Mouse (Mus musculus) limb, embryonic 12.5 days (tissue): ENCODE data around the gene Dot1l. TPM values are rescaled to one million over a fixed set of nuclear protein-coding genes. Genes with fewer than 3 reads are reported as not detected.
"Not testable (repeated sequence)": the region's sequence is repeated elsewhere in the genome, so short reads cannot be mapped to it uniquely, and the experiment has no call there.

Source experiments
- ATAC-seq: fragments of 200-750 bp; cut with Nextera tagmentation; 2 replicates; pipeline ENCODE4 v1.8.0; 2017; ENCODE audit warnings: low read depth, moderate TSS enrichment; ENCODE audit not compliant: insufficient number of reproducible peaks, insufficient read depth, low FRiP score, low TSS enrichment
- H3K27ac ChIP-seq: fragments of 300-500 bp; sonication (generic); 2 replicates; pipeline ENCODE4 v1.5.1; 2016; ENCODE audit warnings: mild to moderate bottlenecking, moderate library complexity
- H3K27me3 ChIP-seq: fragments of 300-500 bp; sonication (generic); 2 replicates; pipeline ENCODE4 v1.6.1; 2016; ENCODE audit warnings: mild to moderate bottlenecking, moderate library complexity
- H3K36me3 ChIP-seq: fragments of 300-500 bp; sonication (generic); 2 replicates; pipeline ENCODE4 v1.6.1; 2016; ENCODE audit warnings: mild to moderate bottlenecking, moderate library complexity
- H3K4me1 ChIP-seq: fragments of 300-500 bp; sonication (generic); replicated peaks from 2 replicates; pipeline ENCODE4 v1.6.1; 2016
- H3K4me2 ChIP-seq: fragments of 300-500 bp; sonication (generic); 2 replicates; pipeline ENCODE4 v1.6.1; 2016; ENCODE audit warnings: mild to moderate bottlenecking, moderate library complexity
- H3K4me3 ChIP-seq: fragments of 300-500 bp; sonication (generic); replicated peaks from 2 replicates; pipeline ENCODE4 v1.5.1; 2016; ENCODE audit warnings: mild to moderate bottlenecking
- H3K9ac ChIP-seq: fragments of 300-500 bp; sonication (generic); replicated peaks from 2 replicates; pipeline ENCODE4 v1.6.1; 2016; ENCODE audit warnings: mild to moderate bottlenecking, moderate library complexity
- H3K9me3 ChIP-seq: fragments of 300-500 bp; sonication (generic); 2 replicates; pipeline ENCODE4 v1.6.1; 2016; ENCODE audit warnings: mild to moderate bottlenecking, moderate library complexity
- WGBS: fragments of 180-500 bp; shearing (Covaris S2); methylation state at CpG from one replicate; pipeline ENCODE4 v1.1.7; 2016; 5-methylcytosine and 5-hydroxymethylcytosine counted together
- polyA plus RNA-seq: library from polyadenylated mRNA; unstranded; fragments of >200 nt; fragmentation: Nextera tagmentation; extraction: Ambion mirVana; gene quantifications from 2 replicates; pipeline ENCODE4 v1.2.1, GENCODE M21; 2016

Gene Dot1l
- polyA plus RNA-seq, 1 experiment from 2014 or later, result 21.8 TPM

GRCm38 (mm10) chr10:80826151-80827062 lies 71.4 kb downstream of the Dot1l start, which contains the start of gene Oaz1:
Gene Oaz1 (plus strand): TSS chr10:80826656.
- peak within 1 kb of the TSS; percentile 77 for H3K4me3 ChIP-seq
- peak within 1 kb of the TSS; percentile 93 for H3K9ac ChIP-seq
- peak; percentile 97 for ATAC-seq
- no peaks in the 10 kb centered on the region for H3K27me3 ChIP-seq
- peaks cover 36% of the 10 kb centered on the region for H3K4me1 ChIP-seq
- under 1% methylated on average over 82 of the region's 82 CpGs for WGBS
- H3K9me3 ChIP-seq, result no peaks in the 10 kb centered on the region
- H3K36me3 ChIP-seq, result peaks cover 27% of the 10 kb centered on the region
- H3K27ac ChIP-seq, result peak within 1 kb of the TSS; percentile 91
- peak within 1 kb of the TSS; percentile 98 for H3K4me2 ChIP-seq

- Histone ChIP-seq H3K36me3 (peaks cover 27% of the 10 kb centered on the region), H3K4me1 (peaks cover 38% of the 10 kb centered on the region), H3K9me3 (no peaks in the 10 kb centered on the region), H3K4me3 (peak overlapping the region; percentile 77), H3K27me3 (no peaks in the 10 kb centered on the region), H3K27ac (peak overlapping the region; percentile 91), H3K9ac (peak overlapping the region; percentile 93), H3K4me2 (peak overlapping the region; percentile 98)
- 7% methylated on average over 29 of the region's 29 CpGs for WGBS
- ATAC-seq, result no peak
These were observed 72.3 kb downstream of the Dot1l start for GRCm38 (mm10) chr10:80827063-80827869.

- H3K36me3 ChIP-seq, result peaks cover 27% of the 10 kb centered on the region
- no peak overlapping the region for H3K27ac ChIP-seq
- no peaks in the 10 kb centered on the region for H3K9me3 ChIP-seq
- WGBS, result 76% methylated on average over 10 of the region's 10 CpGs
- H3K4me2 ChIP-seq, result peak overlapping the region; percentile 98
- peaks cover 2% of the 10 kb centered on the region for H3K27me3 ChIP-seq
- ATAC-seq, result no peak
- H3K4me3 ChIP-seq, result peak overlapping the region; percentile 77
- H3K9ac ChIP-seq, result peak overlapping the region; percentile 93
- H3K4me1 ChIP-seq, result peaks cover 38% of the 10 kb centered on the region
These were observed 72.9 kb downstream of the Dot1l start for GRCm38 (mm10) chr10:80827870-80828420.

- ATAC-seq, H3K9ac ChIP-seq, H3K27ac ChIP-seq, H3K9me3 ChIP-seq, H3K27me3 ChIP-seq: not testable (repeated sequence)
- Histone ChIP-seq H3K4me1 (peaks cover 38% of the 10 kb centered on the region), H3K4me3 (peak overlapping the region; percentile 77), H3K36me3 (peaks cover 27% of the 10 kb centered on the region), H3K4me2 (peak overlapping the region; percentile 98)
- 84% methylated on average over 8 of the region's 9 CpGs for WGBS
These were observed 73.6 kb downstream of the Dot1l start for GRCm38 (mm10) chr10:80828587-80828986.

GRCm38 (mm10) chr10:80829359-80830278 lies 74.6 kb downstream of the Dot1l start:
- Histone ChIP-seq H3K4me2 (no peak overlapping the region), H3K9ac (no peak overlapping the region), H3K27ac (0 out of 2 replicates have a peak overlapping the region, but pooled peaks have one; percentile 12), H3K4me1 (peaks cover 39% of the 10 kb centered on the region), H3K27me3 (peaks cover 19% of the 10 kb centered on the region), H3K36me3 (peaks cover 27% of the 10 kb centered on the region), H3K4me3 (peak overlapping the region; percentile 7; the same call in 1 of the 2 replicates), H3K9me3 (peaks cover 4% of the 10 kb centered on the region; the same call in 1 of the 2 replicates)
- no peak for ATAC-seq
- 73% methylated on average over 1 of the region's 1 CpGs for WGBS

- Histone ChIP-seq H3K4me2 (0 out of 2 replicates have a peak overlapping the region, but pooled peaks have one; percentile 17), H3K9ac (no peak overlapping the region), H3K36me3 (peaks cover 27% of the 10 kb centered on the region), H3K9me3 (peaks cover 7% of the 10 kb centered on the region; the same call in 1 of the 2 replicates), H3K4me3 (0 out of 2 replicates have a peak overlapping the region, but pooled peaks have one; percentile 9), H3K4me1 (peaks cover 47% of the 10 kb centered on the region), H3K27ac (no peak overlapping the region), H3K27me3 (peaks cover 34% of the 10 kb centered on the region)
- ATAC-seq, result no peak
- 3% methylated on average over 9 of the region's 9 CpGs for WGBS
These were observed 76.1 kb downstream of the Dot1l start for GRCm38 (mm10) chr10:80831136-80831535.

- Histone ChIP-seq H3K36me3 (peaks cover 27% of the 10 kb centered on the region), H3K9ac (no peak overlapping the region), H3K4me1 (peaks cover 43% of the 10 kb centered on the region), H3K4me3 (no peak overlapping the region), H3K9me3 (peaks cover 7% of the 10 kb centered on the region; the same call in 1 of the 2 replicates), H3K4me2 (no peak overlapping the region), H3K27ac (no peak overlapping the region), H3K27me3 (peaks cover 51% of the 10 kb centered on the region)
- ATAC-seq, result no peak
- 73% methylated on average over 7 of the region's 7 CpGs for WGBS
These were observed 77.8 kb downstream of the Dot1l start for GRCm38 (mm10) chr10:80832818-80833217.

GRCm38 (mm10) chr10:80835617-80836016 lies 80.6 kb downstream of the Dot1l start:
- 49% methylated on average over 30 of the region's 30 CpGs for WGBS
- peaks cover 73% of the 10 kb centered on the region for H3K27me3 ChIP-seq
- H3K27ac ChIP-seq, result no peak overlapping the region
- 0 out of 2 replicates have a peak, but pooled peaks cover 3% of the 10 kb centered on the region for H3K36me3 ChIP-seq
- peaks cover 19% of the 10 kb centered on the region for H3K4me1 ChIP-seq
- ATAC-seq, result no peak
- peak overlapping the region; percentile 18 for H3K4me3 ChIP-seq
- peaks cover 7% of the 10 kb centered on the region; the same call in 1 of the 2 replicates for H3K9me3 ChIP-seq
- 0 out of 2 replicates have a peak overlapping the region, but pooled peaks have one; percentile 8 for H3K4me2 ChIP-seq
- H3K9ac ChIP-seq, result no peak overlapping the region

- Histone ChIP-seq H3K27ac (no peak overlapping the region), H3K36me3 (no peaks in the 10 kb centered on the region), H3K9me3 (peaks cover 7% of the 10 kb centered on the region; the same call in 1 of the 2 replicates), H3K4me3 (no peak overlapping the region), H3K4me2 (no peak overlapping the region), H3K9ac (no peak overlapping the region), H3K27me3 (peaks cover 86% of the 10 kb centered on the region), H3K4me1 (peaks cover 9% of the 10 kb centered on the region; the same call in 1 of the 2 replicates)
- no peak for ATAC-seq
- 49% methylated on average over 7 of the region's 7 CpGs for WGBS
These were observed 82.0 kb downstream of the Dot1l start for GRCm38 (mm10) chr10:80836949-80837379.

- 15% methylated on average over 2 of the region's 2 CpGs for WGBS
- no peaks in the 10 kb centered on the region for H3K36me3 ChIP-seq
- ATAC-seq, result no peak
- peaks cover 94% of the 10 kb centered on the region for H3K27me3 ChIP-seq
- peaks cover 9% of the 10 kb centered on the region; the same call in 1 of the 2 replicates for H3K4me1 ChIP-seq
- H3K4me2 ChIP-seq, result no peak overlapping the region
- H3K27ac ChIP-seq, result no peak overlapping the region
- H3K9me3 ChIP-seq, result peaks cover 7% of the 10 kb centered on the region; the same call in 1 of the 2 replicates
- H3K4me3 ChIP-seq, result no peak overlapping the region
- 0 out of 2 replicates have a peak overlapping the region, but pooled peaks have one; percentile 1 for H3K9ac ChIP-seq
These were observed 82.8 kb downstream of the Dot1l start for GRCm38 (mm10) chr10:80837827-80838226.
